Mouse (Mus musculus) thymus, adult 2 months (tissue): Measurements from ENCODE around the gene Rbfox3.

Experiments
- CTCF ChIP-seq: fragments of 200-500 bp; IDR thresholded peaks from 2 replicates; pipeline ENCODE4 v1.5.1; 2012; ENCODE audit warnings: mild to moderate bottlenecking, control low read depth, low read length, moderate library complexity, borderline replicate concordance; ENCODE audit not compliant: control insufficient read depth, poor library complexity, insufficient read depth; ENCODE audit errors: extremely low read depth
- POLR2A ChIP-seq: fragments of 200-500 bp; IDR thresholded peaks from 2 replicates; pipeline ENCODE4 v1.6.1; 2012; ENCODE audit warnings: mild to moderate bottlenecking, low read length, control low read depth, moderate library complexity; ENCODE audit not compliant: control insufficient read depth, poor library complexity, insufficient read depth; ENCODE audit errors: extremely low read depth

GRCm38 (mm10) chr11:118754535-118754934, 156.9 kb downstream of the Rbfox3 start:
- no peak for TF ChIP-seq CTCF
- no peak for TF ChIP-seq POLR2A
